Mouse (Mus musculus): ENCODE data around the gene Taldo1. TPM values are rescaled to one million over a fixed set of nuclear protein-coding genes. Genes with fewer than 3 reads are reported as not detected.
"Not testable (repeated sequence)": the region's sequence is repeated elsewhere in the genome, so short reads cannot be mapped to it uniquely, and the experiment has no call there.

Gene Taldo1
- polyA plus RNA-seq, 1 experiment from 2014 or later = 352 TPM

DNA sequence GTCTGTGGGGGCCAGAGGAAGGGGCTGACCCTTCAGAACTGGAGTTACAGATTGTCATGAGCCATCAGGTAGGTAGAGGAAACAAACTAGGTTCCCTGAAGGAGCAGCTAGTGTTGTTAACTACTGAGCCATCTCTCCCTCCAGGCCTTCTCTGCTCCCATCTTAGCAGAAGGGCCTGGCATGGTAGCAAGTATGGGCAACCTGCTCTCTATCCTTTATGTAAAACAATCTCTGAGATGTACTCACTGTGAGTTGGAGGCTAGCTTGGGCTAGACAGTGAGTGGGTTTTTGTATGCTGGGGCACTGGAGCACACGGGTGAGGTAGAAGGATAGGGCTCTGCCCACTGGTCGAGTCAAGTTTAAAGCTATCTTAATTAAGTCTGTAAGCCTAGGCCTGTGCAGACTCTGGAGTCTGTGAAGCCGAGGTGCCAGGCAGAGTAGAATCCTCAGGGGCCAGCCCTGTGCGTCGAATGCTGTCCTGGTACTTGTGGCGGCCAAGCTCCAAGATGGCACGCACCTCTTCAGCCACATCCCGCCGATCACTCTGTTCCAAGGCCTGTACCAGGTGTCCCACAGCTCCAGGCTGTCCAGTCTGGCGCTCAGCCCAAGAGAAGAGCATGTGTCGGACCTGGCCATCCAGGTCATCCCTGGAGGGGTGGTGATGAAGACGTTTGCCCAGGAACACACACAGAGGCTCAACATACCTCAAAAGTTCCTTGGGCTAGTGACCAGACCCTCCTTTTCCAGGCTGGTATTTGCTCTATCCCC, 46.4 kb downstream of the Taldo1 start:
- no peak overlapping the region for H3K4me3 ChIP-seq
- ATAC-seq (ENCODE audit: low FRiP score) = no peak
- no peaks in the 10 kb centered on the region for H3K9me3 ChIP-seq (replicated peaks)
- H3K9ac ChIP-seq = no peak overlapping the region
- peaks cover 22% of the 10 kb centered on the region for H3K36me3 ChIP-seq
- H3K27ac ChIP-seq = no peak overlapping the region
- peaks cover 53% of the 10 kb centered on the region for H3K4me1 ChIP-seq
- no peaks in the 10 kb centered on the region for H3K27me3 ChIP-seq
- 93% methylated on average over 12 of the region's 12 CpGs for WGBS
- H3K4me2 ChIP-seq (replicated peaks) = no peak overlapping the region

DNA sequence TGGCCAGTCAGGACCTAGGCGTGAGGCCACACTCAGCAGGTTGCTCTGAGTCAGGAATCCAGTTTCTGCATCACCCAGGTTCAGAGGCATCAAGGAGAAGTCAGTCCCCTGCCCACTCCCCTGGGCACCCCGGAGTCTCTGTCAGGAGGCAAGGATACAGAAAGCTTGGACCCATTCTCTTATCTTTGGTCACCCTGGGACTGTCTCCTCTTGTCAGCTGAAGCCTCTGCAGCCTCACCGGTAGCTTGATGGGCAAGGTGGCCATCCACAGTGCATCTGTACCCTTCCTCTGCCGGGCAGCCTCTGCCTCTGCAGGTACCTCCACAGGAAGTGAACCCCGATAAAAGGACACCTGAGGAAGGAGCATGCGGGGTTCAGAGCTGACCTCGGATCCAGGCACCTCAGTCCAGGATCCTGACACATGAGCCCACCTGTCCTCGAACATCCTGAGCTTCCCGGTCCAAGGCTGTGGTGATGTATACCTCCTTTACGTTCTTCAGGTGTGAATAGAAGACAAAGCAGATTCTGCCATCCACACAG, 47.2 kb downstream of the Taldo1 start:
- 90% methylated on average over 10 of the region's 10 CpGs for WGBS

DNA sequence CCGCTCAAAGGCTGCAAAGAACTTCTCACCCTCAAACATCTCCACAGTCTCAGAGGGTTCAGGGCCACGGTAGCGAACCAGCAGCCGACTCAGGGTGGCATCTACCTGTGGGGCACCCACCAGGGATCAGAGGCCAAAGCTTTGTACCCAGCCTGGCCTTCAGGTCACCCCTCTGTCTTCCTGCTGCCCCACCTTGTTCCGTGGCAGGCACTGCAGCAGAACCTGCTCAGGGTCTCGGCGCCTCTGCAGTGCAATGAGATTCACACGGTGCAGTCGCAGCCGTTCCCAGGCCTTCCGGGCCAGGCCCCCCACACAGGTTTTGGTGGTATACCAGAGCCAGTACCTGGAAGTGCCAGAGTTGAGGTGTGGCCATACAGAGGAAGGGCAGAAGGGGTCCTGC, 47.8 kb downstream of the Taldo1 start:
- Histone ChIP-seq H3K4me1 (peaks cover 48% of the 10 kb centered on the region), H3K36me3 (peaks cover 22% of the 10 kb centered on the region), H3K9ac (no peak overlapping the region), H3K9me3 (replicated peaks) (no peaks in the 10 kb centered on the region), H3K27ac (no peak overlapping the region), H3K4me3 (no peak overlapping the region), H3K27me3 (no peaks in the 10 kb centered on the region), H3K4me2 (replicated peaks) (no peak overlapping the region)
- 93% methylated on average over 11 of the region's 11 CpGs for WGBS
- ATAC-seq (ENCODE audit: low FRiP score) = no peak

More for the DNA sequence above, 47.2 kb downstream of the Taldo1 start:
- Histone ChIP-seq H3K27me3 (no peaks in the 10 kb centered on the region), H3K4me1 (peaks cover 50% of the 10 kb centered on the region), H3K27ac (no peak overlapping the region), H3K9me3 (replicated peaks) (no peaks in the 10 kb centered on the region), H3K9ac (no peak overlapping the region), H3K4me3 (no peak overlapping the region), H3K36me3 (peaks cover 22% of the 10 kb centered on the region), H3K4me2 (replicated peaks) (no peak overlapping the region)
- no peak for ATAC-seq (ENCODE audit: low FRiP score)

DNA sequence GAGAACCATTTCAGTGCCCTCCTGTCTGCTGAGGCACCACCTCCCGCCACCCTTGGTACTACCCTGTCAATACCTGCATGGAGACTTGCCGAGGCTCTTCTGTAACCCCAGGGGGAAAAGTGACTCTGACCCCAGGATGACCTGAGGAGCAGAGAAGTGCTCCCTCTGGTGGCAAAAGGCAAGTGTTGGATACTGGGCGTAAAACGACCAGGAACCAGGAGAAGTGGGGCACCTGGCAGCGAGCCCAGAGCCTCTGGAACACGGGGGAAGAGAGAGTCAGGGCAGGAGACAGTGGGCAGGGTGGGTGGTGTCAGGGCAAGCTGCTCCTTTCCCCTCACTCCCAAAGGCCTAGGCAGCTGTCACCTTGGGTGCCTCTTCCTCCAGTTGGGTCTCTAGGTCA, 48.6 kb downstream of the Taldo1 start:
- Histone ChIP-seq H3K36me3 (peaks cover 22% of the 10 kb centered on the region), H3K9me3 (replicated peaks) (no peaks in the 10 kb centered on the region), H3K4me1 (peaks cover 40% of the 10 kb centered on the region), H3K4me3 (no peak overlapping the region), H3K9ac (no peak overlapping the region), H3K27ac (no peak overlapping the region), H3K27me3 (no peaks in the 10 kb centered on the region), H3K4me2 (replicated peaks) (no peak overlapping the region)
- ATAC-seq (ENCODE audit: low FRiP score) = no peak
- 33% methylated on average over 6 of the region's 6 CpGs for WGBS

DNA sequence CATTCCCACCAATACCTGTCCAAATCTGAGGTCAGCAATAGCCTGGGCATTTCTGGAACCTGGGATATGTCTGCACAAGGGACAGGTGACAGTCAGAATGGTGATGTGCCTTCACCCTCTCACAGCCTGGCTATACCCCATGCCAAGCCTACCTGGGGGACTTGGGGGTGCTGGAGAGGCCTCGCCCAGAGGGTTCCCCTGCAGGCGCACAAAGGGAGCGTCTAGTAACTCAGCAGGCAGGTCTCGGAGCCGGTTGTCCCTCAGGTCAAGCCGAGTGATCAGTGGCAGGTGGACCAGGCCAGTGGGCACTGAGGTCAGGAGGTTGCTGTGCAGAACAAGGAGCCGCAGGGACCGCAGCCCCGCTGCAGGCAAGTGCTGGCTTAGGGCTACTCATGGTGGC, 49.5 kb downstream of the Taldo1 start:
- Histone ChIP-seq H3K36me3 (peaks cover 22% of the 10 kb centered on the region), H3K4me1 (peaks cover 32% of the 10 kb centered on the region), H3K9me3 (replicated peaks) (no peaks in the 10 kb centered on the region), H3K9ac (no peak overlapping the region), H3K4me3 (no peak overlapping the region), H3K27ac (no peak overlapping the region), H3K27me3 (no peaks in the 10 kb centered on the region), H3K4me2 (replicated peaks) (no peak overlapping the region)
- no peak for ATAC-seq (ENCODE audit: low FRiP score)
- WGBS = 94% methylated on average over 9 of the region's 9 CpGs

DNA sequence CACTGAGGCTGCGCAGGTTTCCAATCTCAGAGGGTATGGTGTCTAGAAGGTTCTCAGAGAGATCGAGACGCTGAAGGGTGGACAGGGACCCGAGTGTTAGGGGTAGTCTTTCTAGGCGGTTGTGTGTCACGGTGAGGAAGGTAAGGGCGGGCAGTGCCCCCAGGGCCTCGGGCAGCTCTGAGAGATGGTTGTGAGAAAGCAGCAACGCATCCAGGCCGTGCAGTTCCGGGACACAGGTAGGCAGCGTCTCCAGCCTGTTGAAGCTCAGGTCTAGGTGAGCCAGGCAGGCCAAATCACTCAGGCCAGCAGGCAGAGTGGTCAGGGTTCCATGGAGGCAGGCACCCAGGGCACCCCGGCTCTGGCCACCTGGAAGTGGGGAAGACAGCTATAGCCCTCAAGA, 50.2 kb downstream of the Taldo1 start:
- ATAC-seq (ENCODE audit: low FRiP score) = no peak
- WGBS = 94% methylated on average over 13 of the region's 13 CpGs
- peak overlapping the region; percentile 72; the same call in 1 of the 2 replicates for H3K4me2 ChIP-seq (replicated peaks)
- H3K36me3 ChIP-seq = peaks cover 22% of the 10 kb centered on the region
- H3K9ac ChIP-seq = peak overlapping the region; percentile 32
- H3K27me3 ChIP-seq = no peaks in the 10 kb centered on the region
- H3K4me3 ChIP-seq = peak overlapping the region; percentile 39; the same call in 1 of the 2 replicates
- H3K27ac ChIP-seq = no peak overlapping the region
- H3K4me1 ChIP-seq = peaks cover 25% of the 10 kb centered on the region
- H3K9me3 ChIP-seq (replicated peaks) = no peaks in the 10 kb centered on the region

DNA sequence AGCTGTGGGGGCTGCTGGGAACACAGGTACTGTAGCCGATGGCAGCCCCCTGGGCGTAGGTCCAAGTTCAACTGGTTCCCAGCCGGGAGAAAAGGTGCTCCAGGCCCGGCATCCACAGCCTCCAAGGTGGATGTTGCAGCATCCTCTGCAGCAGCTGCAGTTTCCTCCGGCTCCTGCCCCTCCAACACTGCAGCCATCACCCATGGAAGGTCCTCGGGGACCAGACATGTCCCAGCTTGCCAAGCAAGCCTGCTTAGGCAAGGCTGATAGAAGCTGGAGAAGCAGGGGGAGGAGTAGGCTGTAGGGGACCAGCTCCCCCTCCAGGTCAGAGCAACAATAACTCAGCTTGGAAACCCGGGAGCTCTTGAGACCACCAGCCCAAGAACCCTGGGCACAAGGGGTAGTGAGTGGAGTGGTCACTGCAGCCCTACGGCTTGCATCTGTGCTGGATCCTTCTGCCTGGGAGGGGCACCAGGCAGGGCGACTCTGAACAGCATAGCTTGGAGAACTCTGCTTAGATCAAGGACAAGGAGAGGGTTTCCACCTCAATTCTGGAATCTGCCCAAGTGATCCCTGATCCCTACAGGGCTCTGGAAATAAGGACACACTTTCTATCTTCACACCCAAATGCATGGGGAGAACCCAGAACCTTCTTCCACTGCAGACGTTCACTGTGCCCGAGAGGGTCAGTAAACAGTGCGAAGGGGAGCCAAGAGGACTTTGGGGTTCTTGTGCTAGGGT, 51.3 kb downstream of the Taldo1 start:
- ATAC-seq (ENCODE audit: low FRiP score) = no peak
- 27% methylated on average over 12 of the region's 12 CpGs for WGBS
- Histone ChIP-seq H3K4me2 (replicated peaks) (peak overlapping the region; percentile 72), H3K4me3 (peak overlapping the region; percentile 39), H3K36me3 (peaks cover 20% of the 10 kb centered on the region), H3K9me3 (replicated peaks) (no peaks in the 10 kb centered on the region), H3K9ac (peak overlapping the region; percentile 55), H3K27ac (no peak overlapping the region; the same call in 1 of the 2 replicates), H3K27me3 (no peaks in the 10 kb centered on the region), H3K4me1 (peaks cover 24% of the 10 kb centered on the region)

DNA sequence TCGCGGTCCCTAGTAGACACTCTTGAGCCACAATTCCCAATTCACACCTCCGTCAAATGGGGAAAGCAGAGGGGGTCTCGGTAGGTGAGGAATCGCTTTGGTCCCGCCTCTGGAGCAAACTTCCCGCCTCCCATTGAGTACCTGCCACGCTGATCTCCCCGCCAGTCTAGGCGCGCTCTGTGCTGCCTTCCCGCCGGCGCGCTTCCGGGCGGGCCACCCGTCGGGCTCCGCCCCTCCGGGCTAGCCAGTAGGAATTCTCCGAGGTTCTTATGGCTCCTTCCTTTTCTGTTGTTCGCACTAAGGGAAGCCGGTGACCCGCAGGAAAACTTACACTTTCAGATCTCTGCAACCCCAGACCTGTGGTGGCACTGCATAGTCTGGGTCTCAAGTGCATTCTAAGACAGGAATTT, 51.8 kb downstream of the Taldo1 start, which contains the start of gene Pidd1:
Gene Pidd1, minus strand, starts transcription at position 198 of the 410 bp plus-strand sequence.
- H3K27ac ChIP-seq = no peak within 1 kb of the TSS; the same call in 1 of the 2 replicates
- H3K4me1 ChIP-seq = peaks cover 30% of the 10 kb centered on the region
- H3K36me3 ChIP-seq = peaks cover 20% of the 10 kb centered on the region
- no peaks in the 10 kb centered on the region for H3K9me3 ChIP-seq (replicated peaks)
- no peaks in the 10 kb centered on the region for H3K27me3 ChIP-seq
- peak within 1 kb of the TSS; percentile 72 for H3K4me2 ChIP-seq (replicated peaks)
- no peak for ATAC-seq (ENCODE audit: low FRiP score)
- peak within 1 kb of the TSS; percentile 39 for H3K4me3 ChIP-seq
- peak within 1 kb of the TSS; percentile 55 for H3K9ac ChIP-seq
- under 1% methylated on average over 25 of the region's 25 CpGs for WGBS

DNA sequence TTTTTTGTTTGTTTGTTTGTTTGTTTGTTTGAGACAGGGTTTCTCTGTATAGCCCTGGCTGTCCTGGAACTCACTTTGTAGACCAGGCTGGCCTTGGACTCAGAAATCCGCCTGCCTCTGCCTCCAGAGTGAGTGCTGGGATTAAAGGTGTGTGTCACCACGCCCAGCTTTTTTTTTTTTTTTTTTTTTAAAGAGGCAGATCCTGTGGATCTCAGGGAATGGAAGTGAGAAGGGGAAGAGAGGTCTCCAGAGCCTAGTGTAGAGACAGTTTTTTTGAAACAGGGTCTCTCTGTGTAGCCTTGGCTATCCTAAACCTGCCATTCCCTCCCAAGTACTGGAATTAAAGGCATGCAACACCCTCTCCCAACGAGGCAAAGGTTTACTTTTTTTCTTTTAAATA, 54.4 kb downstream of the Taldo1 start:
- 92% methylated on average over 3 of the region's 3 CpGs for WGBS
- Histone ChIP-seq H3K36me3 (peaks cover 27% of the 10 kb centered on the region), H3K4me1 (peaks cover 32% of the 10 kb centered on the region)
- H3K4me3 ChIP-seq; H3K9ac ChIP-seq; H3K4me2 ChIP-seq (replicated peaks); H3K27me3 ChIP-seq; H3K9me3 ChIP-seq (replicated peaks); ATAC-seq (ENCODE audit: low FRiP score); H3K27ac ChIP-seq: not testable (repeated sequence)

DNA sequence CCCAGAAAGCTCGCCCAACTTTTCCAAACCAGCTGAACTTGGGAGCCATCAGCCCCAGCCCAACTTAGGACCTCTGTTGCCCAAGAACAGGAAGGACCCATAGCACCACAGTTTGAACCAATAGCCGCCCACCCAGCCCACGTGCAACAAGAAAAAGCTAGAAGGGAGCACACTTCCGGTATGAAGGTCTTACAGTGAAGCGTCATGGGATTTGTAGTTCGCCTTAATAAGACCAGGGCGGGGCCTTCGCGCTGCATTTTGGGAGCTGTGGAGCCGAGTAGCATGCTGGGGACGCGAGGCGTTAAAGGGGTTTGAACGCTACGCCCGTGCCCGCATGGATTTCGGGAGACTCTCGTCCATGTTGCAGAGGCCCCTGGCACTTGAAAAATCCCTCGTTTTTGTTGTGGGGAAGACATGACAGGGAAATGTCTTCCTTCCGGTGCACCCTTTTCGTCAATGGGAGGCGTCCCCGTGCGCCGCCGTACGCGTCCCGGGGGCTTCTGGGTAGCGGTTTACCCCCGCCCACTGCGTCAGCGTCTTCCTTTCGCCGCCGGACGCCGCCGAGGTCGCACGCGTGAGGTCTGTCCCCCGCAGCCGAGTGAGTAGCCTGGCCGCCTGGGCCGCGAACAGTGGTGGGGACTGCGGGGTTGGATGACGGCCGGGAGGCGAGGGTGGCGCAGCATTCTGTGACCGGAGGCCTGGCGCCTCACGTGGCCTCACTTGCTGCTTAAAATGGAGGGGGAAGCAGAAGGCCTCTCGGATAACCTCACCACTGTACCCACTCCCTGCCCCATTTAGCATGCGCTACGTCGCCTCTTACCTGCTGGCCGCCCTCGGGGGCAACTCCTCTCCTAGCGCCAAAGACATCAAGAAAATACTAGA, 55.4 kb downstream of the Taldo1 start, which contains the start of gene Rplp2:
Gene Rplp2, plus strand, starts transcription at position 261 of the 882 bp plus-strand sequence.
- peaks cover 35% of the 10 kb centered on the region for H3K36me3 ChIP-seq
- H3K4me2 ChIP-seq (replicated peaks) = peak within 1 kb of the TSS; percentile 66
- H3K4me1 ChIP-seq = peaks cover 28% of the 10 kb centered on the region
- H3K9ac ChIP-seq = peak within 1 kb of the TSS; percentile 88
- peak within 1 kb of the TSS; percentile 87 for H3K27ac ChIP-seq
- ATAC-seq (ENCODE audit: low FRiP score) = peak; percentile 93
- peak within 1 kb of the TSS; percentile 86 for H3K4me3 ChIP-seq
- WGBS = 0% methylated on average over 60 of the region's 63 CpGs
- no peaks in the 10 kb centered on the region for H3K27me3 ChIP-seq
- no peaks in the 10 kb centered on the region for H3K9me3 ChIP-seq (replicated peaks)

DNA sequence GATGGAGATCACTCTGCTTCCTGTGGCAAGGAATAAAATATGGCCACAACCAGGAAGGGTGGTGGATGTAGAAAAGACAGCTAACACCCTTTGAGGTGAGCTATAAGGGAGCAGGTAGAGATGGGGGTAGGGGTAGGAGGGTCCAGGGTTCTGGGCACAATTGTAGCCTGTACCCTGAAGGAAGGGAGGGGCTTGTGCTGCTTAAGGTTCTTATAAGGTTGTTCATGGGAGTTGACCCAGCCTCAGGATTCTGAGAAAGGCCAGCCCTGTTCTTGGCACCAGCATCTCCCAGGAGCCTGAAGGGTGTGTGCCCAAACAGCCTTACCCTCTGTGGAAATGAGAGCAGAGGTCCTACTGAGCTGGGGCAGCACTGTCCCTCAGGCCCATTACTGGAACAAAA, 59.9 kb downstream of the Taldo1 start:
- no peak overlapping the region for H3K4me2 ChIP-seq (replicated peaks)
- no peak overlapping the region for H3K4me3 ChIP-seq
- H3K9ac ChIP-seq = no peak overlapping the region
- no peak overlapping the region for H3K27ac ChIP-seq
- H3K27me3 ChIP-seq = 0 out of 2 replicates have a peak, but pooled peaks cover 4% of the 10 kb centered on the region
- peaks cover 27% of the 10 kb centered on the region for H3K4me1 ChIP-seq
- peaks cover 35% of the 10 kb centered on the region for H3K36me3 ChIP-seq
- no peaks in the 10 kb centered on the region for H3K9me3 ChIP-seq (replicated peaks)
- no peak for ATAC-seq (ENCODE audit: low FRiP score)

Data from hindbrain, embryonic 12.5 days (tissue).